Mouse (Mus musculus) liver, postnatal 0 days (tissue): ENCODE measurements around the gene Sult2b1. TPM values are rescaled to one million over a fixed set of nuclear protein-coding genes. Genes with fewer than 3 reads are reported as not detected.

Experiments used
- ATAC-seq: fragments of 200-750 bp; cut with Nextera tagmentation; 2 replicates; pipeline ENCODE4 v1.8.0; 2017; ENCODE audit warnings: mild to moderate bottlenecking, moderate library complexity
- DNase-seq: peaks from one replicate; pipeline ENCODE4 v3.0.0-alpha.2; 2016
- H3K27ac ChIP-seq: fragments of 300-500 bp; sonication (generic); 2 replicates; pipeline ENCODE4 v1.5.1; 2014; ENCODE audit warnings: antibody characterized with exemption, moderate library complexity, mild to moderate bottlenecking, low read depth
- H3K27me3 ChIP-seq: fragments of 300-500 bp; sonication (generic); 2 replicates; pipeline ENCODE4 v1.6.1; 2014; ENCODE audit warnings: low read length, control low read depth, mixed read lengths; ENCODE audit not compliant: insufficient read depth
- H3K36me3 ChIP-seq: fragments of 300-500 bp; sonication (generic); replicated peaks from 2 replicates; pipeline ENCODE4 v1.6.1; 2014; ENCODE audit warnings: mild to moderate bottlenecking, control low read depth, low read length, moderate library complexity, mixed read lengths; ENCODE audit not compliant: insufficient read depth
- H3K4me1 ChIP-seq: fragments of 300-500 bp; sonication (generic); 2 replicates; pipeline ENCODE4 v1.6.1; 2014; ENCODE audit warnings: antibody characterized with exemption, mild to moderate bottlenecking, control low read depth; ENCODE audit not compliant: insufficient read depth
- H3K4me2 ChIP-seq: fragments of 300-500 bp; sonication (generic); 2 replicates; pipeline ENCODE4 v1.6.1; 2014; ENCODE audit warnings: low read depth, mild to moderate bottlenecking, low read length, moderate library complexity, mixed read lengths
- H3K4me3 ChIP-seq: fragments of 300-500 bp; sonication (generic); 2 replicates; pipeline ENCODE4 v1.5.1; 2014; ENCODE audit warnings: low read depth, low read length
- H3K9ac ChIP-seq: fragments of 300-500 bp; sonication (generic); replicated peaks from 2 replicates; pipeline ENCODE4 v1.6.1; 2014; ENCODE audit warnings: mild to moderate bottlenecking, moderate library complexity
- H3K9me3 ChIP-seq: fragments of 300-500 bp; sonication (generic); 2 replicates; pipeline ENCODE4 v1.6.1; 2016; ENCODE audit warnings: mild to moderate bottlenecking, control low read depth, low read length, mixed read lengths
- CTCF ChIP-seq: sonication (generic); IDR thresholded peaks from 2 replicates; pipeline ENCODE4 v1.5.1; 2016; ENCODE audit warnings: antibody characterized with exemption, low read depth
- EP300 ChIP-seq: IDR thresholded peaks from 2 replicates; pipeline ENCODE4 v1.6.1; 2016; ENCODE audit warnings: antibody characterized with exemption, low read depth, mild to moderate bottlenecking
- WGBS: fragments of 180-500 bp; shearing (Covaris S2); extraction: QIAGEN DNeasy Blood & Tissue Kit; methylation state at CpG from one replicate; pipeline ENCODE4 v1.1.7; 2014; ENCODE audit not compliant: insufficient replicate concordance; 5-methylcytosine and 5-hydroxymethylcytosine counted together
- polyA plus RNA-seq: library from polyadenylated mRNA; unstranded; fragments of >200 nt; fragmentation: Nextera tagmentation; extraction: Ambion mirVana; gene quantifications from 2 replicates; pipeline ENCODE4 v1.2.1, GENCODE M21; 2015

Gene Sult2b1
- polyA plus RNA-seq, 1 experiment from 2014 or later = 0.26 TPM

DNA sequence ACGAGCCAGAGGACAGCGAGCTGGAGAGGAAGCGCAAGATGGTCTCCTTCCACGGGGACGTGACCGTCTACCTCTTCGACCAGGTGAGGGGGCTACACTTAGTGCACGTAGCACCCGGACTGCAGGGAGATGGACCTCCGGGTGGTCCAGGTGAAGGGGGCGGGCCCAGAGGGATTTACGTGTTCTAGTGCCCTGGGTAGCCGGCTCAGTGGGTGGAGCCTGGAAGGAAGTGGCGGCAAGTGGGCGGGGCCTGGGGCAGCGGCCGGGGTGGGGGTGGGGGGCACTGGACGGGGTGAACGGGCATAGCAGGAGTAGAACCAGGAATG is 14.0 kb upstream of the Sult2b1 start:
- peak overlapping the region; percentile 75 for H3K4me2 ChIP-seq
- no peak overlapping the region for H3K27ac ChIP-seq
- DNase-seq = peak; percentile 43
- H3K27me3 ChIP-seq = peaks cover 53% of the 10 kb centered on the region
- WGBS = 2% methylated on average over 19 of the region's 19 CpGs
- H3K9me3 ChIP-seq = no peaks in the 10 kb centered on the region
- peaks cover 26% of the 10 kb centered on the region for H3K4me1 ChIP-seq
- peak overlapping the region; percentile 42; the same call in 1 of the 2 replicates for H3K9ac ChIP-seq
- no peak for ATAC-seq
- TF ChIP-seq CTCF = no peak
- no peak for TF ChIP-seq EP300
- H3K4me3 ChIP-seq = peak overlapping the region; percentile 49
- no peaks in the 10 kb centered on the region for H3K36me3 ChIP-seq

- peak overlapping the region; percentile 42; the same call in 1 of the 2 replicates for H3K9ac ChIP-seq
- H3K27me3 ChIP-seq = peaks cover 53% of the 10 kb centered on the region
- 3% methylated on average over 58 of the region's 60 CpGs for WGBS
- no peak for TF ChIP-seq EP300
- TF ChIP-seq CTCF = no peak
- peak overlapping the region; percentile 49 for H3K4me3 ChIP-seq
- no peaks in the 10 kb centered on the region for H3K36me3 ChIP-seq
- H3K27ac ChIP-seq = no peak overlapping the region
- H3K4me1 ChIP-seq = peaks cover 26% of the 10 kb centered on the region
- peak overlapping the region; percentile 75 for H3K4me2 ChIP-seq
- H3K9me3 ChIP-seq = no peaks in the 10 kb centered on the region
- ATAC-seq (no peak), DNase-seq (no peak)
These were observed 13.4 kb upstream of the Sult2b1 start for GRCm38 (mm10) chr7:45797661-45798510.

- Histone ChIP-seq H3K4me3 (no peak overlapping the region), H3K27me3 (peaks cover 53% of the 10 kb centered on the region), H3K9ac (no peak overlapping the region), H3K27ac (no peak overlapping the region), H3K4me2 (peak overlapping the region; percentile 75; the same call in 1 of the 2 replicates), H3K4me1 (peaks cover 26% of the 10 kb centered on the region), H3K36me3 (no peaks in the 10 kb centered on the region), H3K9me3 (no peaks in the 10 kb centered on the region)
- peak; percentile 35 for ATAC-seq
- DNase-seq = no peak
- TF ChIP-seq EP300 = no peak; the same call in 1 of the 2 replicates
- TF ChIP-seq CTCF = no peak
- WGBS = 47% methylated on average over 6 of the region's 6 CpGs
These were observed 12.5 kb upstream of the Sult2b1 start for GRCm38 (mm10) chr7:45796950-45797349.

DNA sequence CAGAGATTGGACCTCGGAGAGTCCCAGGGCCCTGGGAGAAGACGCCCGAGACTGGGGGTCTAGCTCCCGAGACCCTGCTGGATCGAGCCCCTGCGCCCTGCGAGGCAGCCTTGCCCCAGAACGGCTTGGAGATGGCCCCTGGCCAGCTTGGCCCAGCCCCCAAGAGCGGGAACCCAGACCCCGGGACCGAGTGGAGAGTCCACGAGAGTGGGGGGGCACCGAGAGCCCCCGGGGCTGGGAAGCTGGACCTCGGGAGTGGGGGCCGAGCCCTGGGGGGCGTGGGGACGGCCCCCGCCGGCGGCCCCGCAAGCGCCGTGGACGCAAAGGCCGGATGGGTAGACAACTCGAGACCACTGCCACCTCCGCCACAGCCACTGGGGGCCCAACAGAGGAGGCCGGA is 10.5 kb upstream of the Sult2b1 start:
- DNase-seq (no peak), ATAC-seq (no peak)
- no peak overlapping the region for H3K27ac ChIP-seq
- TF ChIP-seq CTCF = no peak
- no peak for TF ChIP-seq EP300
- no peak overlapping the region for H3K4me2 ChIP-seq
- H3K9ac ChIP-seq = no peak overlapping the region
- peaks cover 41% of the 10 kb centered on the region for H3K27me3 ChIP-seq
- no peak overlapping the region for H3K4me3 ChIP-seq
- H3K9me3 ChIP-seq = no peaks in the 10 kb centered on the region
- WGBS = 87% methylated on average over 27 of the region's 29 CpGs
- H3K36me3 ChIP-seq = no peaks in the 10 kb centered on the region
- H3K4me1 ChIP-seq = peaks cover 19% of the 10 kb centered on the region; the same call in 1 of the 2 replicates

- WGBS = 79% methylated on average over 42 of the region's 44 CpGs
- H3K27me3 ChIP-seq = peaks cover 34% of the 10 kb centered on the region
These were observed 9.6 kb upstream of the Sult2b1 start for GRCm38 (mm10) chr7:45793969-45794585.

GRCm38 (mm10) chr7:45793240-45793639 is 8.8 kb upstream of the Sult2b1 start:
- peaks cover 26% of the 10 kb centered on the region for H3K27me3 ChIP-seq
- no peak for ATAC-seq
- WGBS = 79% methylated on average over 24 of the region's 24 CpGs

More at GRCm38 (mm10) chr7:45793969-45794585, 9.6 kb upstream of the Sult2b1 start:
- TF ChIP-seq CTCF (no peak), EP300 (no peak)
- ATAC-seq (no peak), DNase-seq (no peak)
- Histone ChIP-seq H3K36me3 (no peaks in the 10 kb centered on the region), H3K27ac (no peak overlapping the region), H3K9ac (no peak overlapping the region), H3K4me2 (no peak overlapping the region), H3K4me1 (peaks cover 19% of the 10 kb centered on the region; the same call in 1 of the 2 replicates), H3K9me3 (no peaks in the 10 kb centered on the region), H3K4me3 (no peak overlapping the region)

More at GRCm38 (mm10) chr7:45793240-45793639, 8.8 kb upstream of the Sult2b1 start:
- DNase-seq = no peak
- Histone ChIP-seq H3K4me1 (peaks cover 12% of the 10 kb centered on the region; the same call in 1 of the 2 replicates), H3K4me2 (no peak overlapping the region), H3K9me3 (no peaks in the 10 kb centered on the region), H3K36me3 (no peaks in the 10 kb centered on the region), H3K9ac (no peak overlapping the region), H3K4me3 (no peak overlapping the region), H3K27ac (no peak overlapping the region)
- no peak for TF ChIP-seq CTCF
- TF ChIP-seq EP300 = no peak
